Mouse (Mus musculus) adrenal gland, postnatal 4 days (tissue): ENCODE measurements around the gene Bag3. TPM values are rescaled to one million over a fixed set of nuclear protein-coding genes. Genes with fewer than 3 reads are reported as not detected.

Experiments
- DNase-seq, 2 experiments: peaks; one replicate each; pipeline ENCODE4 v3.0.0; 2021 to 2022; ENCODE audit warnings: low spot score in 2 of 2, mixed read lengths in 2 of 2
- total RNA-seq, 2 experiments: library from RNA; stranded (reverse); gene quantifications; 2 replicates each; pipeline ENCODE4 v1.2.3; 2021

The Bag3 gene
- total RNA-seq, 2 experiments from 2014 or later: 85.5 to 92.1 TPM

GRCm38 (mm10) chr7:128536074-128536473 lies 12.7 kb downstream of the Bag3 start:
- no peak for DNase-seq

- no peak for DNase-seq
These were observed 14.3 kb downstream of the Bag3 start for GRCm38 (mm10) chr7:128537676-128538075.

- no peak for DNase-seq
These were observed 14.8 kb downstream of the Bag3 start for GRCm38 (mm10) chr7:128538196-128538595.

GRCm38 (mm10) chr7:128538769-128539168 lies 15.4 kb downstream of the Bag3 start:
- DNase-seq: no peak

GRCm38 (mm10) chr7:128540111-128540510 lies 16.7 kb downstream of the Bag3 start:
- DNase-seq: no peak

GRCm38 (mm10) chr7:128540734-128541133 lies 17.3 kb downstream of the Bag3 start:
- DNase-seq: no peak

- no peak for DNase-seq
These were observed 17.8 kb downstream of the Bag3 start for GRCm38 (mm10) chr7:128541186-128541585.

GRCm38 (mm10) chr7:128541771-128542170 lies 18.4 kb downstream of the Bag3 start:
- DNase-seq: no peak

- no peak for DNase-seq
These were observed 19.1 kb downstream of the Bag3 start for GRCm38 (mm10) chr7:128542488-128542887.

GRCm38 (mm10) chr7:128543148-128543855 lies 19.9 kb downstream of the Bag3 start:
- DNase-seq: no peak

- no peak for DNase-seq
These were observed 20.5 kb downstream of the Bag3 start for GRCm38 (mm10) chr7:128543961-128544360.

- no peak for DNase-seq
These were observed 21.3 kb downstream of the Bag3 start for GRCm38 (mm10) chr7:128544566-128545262.

GRCm38 (mm10) chr7:128546031-128546430 lies 22.6 kb downstream of the Bag3 start:
- DNase-seq: no peak

- DNase-seq: no peak
These were observed 25.7 kb downstream of the Bag3 start for GRCm38 (mm10) chr7:128549137-128549536.

GRCm38 (mm10) chr7:128550328-128551086 lies 27.1 kb downstream of the Bag3 start:
- no peak for DNase-seq

- DNase-seq: no peak
These were observed 27.7 kb downstream of the Bag3 start for GRCm38 (mm10) chr7:128551087-128551457.

GRCm38 (mm10) chr7:128553105-128553705 lies 29.8 kb downstream of the Bag3 start:
- no peak for DNase-seq

GRCm38 (mm10) chr7:128554502-128554901 lies 31.1 kb downstream of the Bag3 start:
- no peak for DNase-seq

GRCm38 (mm10) chr7:128555141-128555750 lies 31.8 kb downstream of the Bag3 start:
- DNase-seq: no peak

- DNase-seq: no peak
These were observed 33.6 kb downstream of the Bag3 start for GRCm38 (mm10) chr7:128556923-128557430.

- DNase-seq: no peak
These were observed 40.0 kb downstream of the Bag3 start for GRCm38 (mm10) chr7:128563373-128563772.
